Mouse (Mus musculus) cerebellum, postnatal 36 days (tissue): ENCODE data around the gene Nell2.
"Not testable (repeated sequence)": the region's sequence is repeated elsewhere in the genome, so short reads cannot be mapped to it uniquely, and the experiment has no call there.

Source experiments
- DNase-seq, 2 experiments: peaks; one replicate each; pipeline ENCODE4 v3.0.0; 2021 to 2022; ENCODE audit warnings: mixed read lengths in 2 of 2

Gene Nell2

GRCm38 (mm10) chr15:95527948-95528861 lies at the start of gene Nell2:
Gene Nell2 (minus strand): TSS chr15:95528559.
- peak; percentile 88 to 90 for DNase-seq

GRCm38 (mm10) chr15:95574661-95575060 lies 46.3 kb upstream of the Nell2 start:
- DNase-seq = peak; percentile 46 to 72

GRCm38 (mm10) chr15:95569606-95570005 lies 41.2 kb upstream of the Nell2 start:
- no peak for DNase-seq

GRCm38 (mm10) chr15:95565160-95565559 lies 36.8 kb upstream of the Nell2 start:
- DNase-seq = no peak

- DNase-seq = no peak
These were observed 32.9 kb upstream of the Nell2 start for GRCm38 (mm10) chr15:95561303-95561702.

- DNase-seq = no peak
These were observed 21.7 kb upstream of the Nell2 start for GRCm38 (mm10) chr15:95550011-95550410.

GRCm38 (mm10) chr15:95542632-95543031 lies 14.3 kb upstream of the Nell2 start:
- DNase-seq = no peak

- DNase-seq = peak; percentile 71 to 81
These were observed 8.4 kb upstream of the Nell2 start for GRCm38 (mm10) chr15:95536724-95537123.

- peak; percentile 71 to 76 for DNase-seq
These were observed 7.9 kb upstream of the Nell2 start for GRCm38 (mm10) chr15:95536230-95536629.

GRCm38 (mm10) chr15:95534644-95535043 lies 6.3 kb upstream of the Nell2 start:
- no peak for DNase-seq

GRCm38 (mm10) chr15:95527461-95527947 lies 855 bp downstream of the Nell2 start:
- no peak for DNase-seq

GRCm38 (mm10) chr15:95526626-95527411 lies 1.5 kb downstream of the Nell2 start:
- peak; percentile 33 to 36 for DNase-seq

GRCm38 (mm10) chr15:95525997-95526396 lies 2.4 kb downstream of the Nell2 start:
- peak; percentile 73 to 76 for DNase-seq

GRCm38 (mm10) chr15:95518204-95518603 lies 10.2 kb downstream of the Nell2 start:
- DNase-seq = no peak

- DNase-seq = not testable (repeated sequence)
These were observed 15.1 kb downstream of the Nell2 start for GRCm38 (mm10) chr15:95513306-95513705.

GRCm38 (mm10) chr15:95495666-95496065 lies 32.7 kb downstream of the Nell2 start:
- DNase-seq = no peak

- DNase-seq = peak; percentile 44 to 68
These were observed 33.2 kb downstream of the Nell2 start for GRCm38 (mm10) chr15:95495193-95495592.

- peak; percentile 65 to 73 for DNase-seq
These were observed 36.2 kb downstream of the Nell2 start for GRCm38 (mm10) chr15:95492201-95492600.

GRCm38 (mm10) chr15:95489174-95489573 lies 39.2 kb downstream of the Nell2 start:
- peak; percentile 38 to 57 for DNase-seq

GRCm38 (mm10) chr15:95487961-95488360 lies 40.4 kb downstream of the Nell2 start:
- DNase-seq = peak; percentile 34 to 54

GRCm38 (mm10) chr15:95482002-95482401 lies 46.4 kb downstream of the Nell2 start:
- DNase-seq = no peak

GRCm38 (mm10) chr15:95481585-95481984 lies 46.8 kb downstream of the Nell2 start:
- DNase-seq = no peak

- no peak for DNase-seq
These were observed 51.9 kb downstream of the Nell2 start for GRCm38 (mm10) chr15:95476440-95476839.
